Mouse (Mus musculus): Measurements from ENCODE around the gene Polr2b. TPM values are rescaled to one million over a fixed set of nuclear protein-coding genes. Genes with fewer than 3 reads are reported as not detected.

Polr2b gene
- polyA plus RNA-seq, 1 experiment from 2014 or later, result 62.5 TPM

DNA sequence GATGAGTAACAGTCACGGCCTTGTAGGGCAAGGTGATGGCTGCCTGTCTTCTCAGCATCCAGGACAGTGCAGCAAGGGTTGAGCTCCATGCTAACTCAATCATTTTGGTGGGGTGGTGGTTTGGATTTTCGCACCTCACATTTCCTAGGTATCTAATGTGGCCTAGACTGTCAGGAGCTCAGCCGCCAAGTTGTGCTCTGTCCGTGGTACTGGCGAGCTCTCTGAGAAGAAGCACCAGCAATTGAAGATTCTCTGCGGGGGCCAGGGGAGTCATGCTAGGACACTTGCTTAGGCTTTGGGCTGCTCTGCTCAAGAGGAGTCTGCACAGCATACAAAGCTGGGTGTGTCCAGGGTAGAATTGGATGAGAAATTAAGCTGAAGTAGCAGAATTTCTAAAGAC, 22.0 kb upstream of the Polr2b start:
- H3K27me3 ChIP-seq (ENCODE audit: control insufficient read depth, insufficient read depth, low read depth, low read length), result no peaks in the 10 kb centered on the region
- no peak overlapping the region for H3K9ac ChIP-seq (ENCODE audit: low read depth, low read length)
- H3K9me3 ChIP-seq (replicated peaks; ENCODE audit: control insufficient read depth, low read length, poor library complexity, severe bottlenecking), result no peaks in the 10 kb centered on the region
- H3K4me1 ChIP-seq (ENCODE audit: control insufficient read depth, insufficient read depth, low read length), result no peaks in the 10 kb centered on the region
- no peak for ATAC-seq
- H3K27ac ChIP-seq (ENCODE audit: low read length), result no peak overlapping the region
- 90% methylated on average over 6 of the region's 6 CpGs for WGBS
- H3K4me2 ChIP-seq (ENCODE audit: low read length), result no peak overlapping the region
- H3K4me3 ChIP-seq (ENCODE audit: low read depth, low read length), result no peak overlapping the region
- H3K36me3 ChIP-seq (ENCODE audit: control insufficient read depth, insufficient read depth, low read length), result peaks cover 10% of the 10 kb centered on the region

GRCm38 (mm10) chr5:77289686-77290085, 20.3 kb upstream of the Polr2b start:
- H3K9me3 ChIP-seq (replicated peaks; ENCODE audit: control insufficient read depth, low read length, poor library complexity, severe bottlenecking), result no peaks in the 10 kb centered on the region
- WGBS, result 93% methylated on average over 8 of the region's 8 CpGs
- no peak overlapping the region for H3K9ac ChIP-seq (ENCODE audit: low read depth, low read length)
- ATAC-seq, result no peak
- no peaks in the 10 kb centered on the region for H3K4me1 ChIP-seq (ENCODE audit: control insufficient read depth, insufficient read depth, low read length)
- no peaks in the 10 kb centered on the region for H3K27me3 ChIP-seq (ENCODE audit: control insufficient read depth, insufficient read depth, low read depth, low read length)
- peaks cover 22% of the 10 kb centered on the region for H3K36me3 ChIP-seq (ENCODE audit: control insufficient read depth, insufficient read depth, low read length)
- H3K27ac ChIP-seq (ENCODE audit: low read length), result no peak overlapping the region
- no peak overlapping the region for H3K4me3 ChIP-seq (ENCODE audit: low read depth, low read length)
- no peak overlapping the region for H3K4me2 ChIP-seq (ENCODE audit: low read length)

DNA sequence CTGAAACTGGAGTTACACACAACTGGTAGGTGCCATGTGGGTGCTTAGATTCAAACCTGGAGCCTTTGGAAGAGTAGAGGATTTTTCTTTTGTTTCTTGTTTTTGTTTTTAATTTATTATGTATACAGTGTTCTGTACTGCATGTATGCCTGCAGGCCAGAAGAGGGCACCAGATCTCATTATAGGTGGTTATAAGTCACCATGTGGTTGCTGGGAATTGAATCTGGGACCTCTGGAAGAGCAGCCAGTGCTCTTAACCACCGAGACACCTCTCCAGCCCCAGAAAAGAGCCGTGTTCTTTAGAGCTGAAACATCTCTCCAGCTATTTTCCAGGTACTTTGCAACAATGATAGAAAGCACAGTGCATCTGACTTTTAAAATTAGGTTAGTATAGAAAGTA, 19.3 kb upstream of the Polr2b start:
- WGBS, result 96% methylated on average over 2 of the region's 2 CpGs
- Histone ChIP-seq H3K9ac (ENCODE audit: low read depth, low read length) (no peak overlapping the region), H3K4me1 (ENCODE audit: control insufficient read depth, insufficient read depth, low read length) (no peaks in the 10 kb centered on the region), H3K27ac (ENCODE audit: low read length) (no peak overlapping the region), H3K4me3 (ENCODE audit: low read depth, low read length) (no peak overlapping the region), H3K4me2 (ENCODE audit: low read length) (no peak overlapping the region), H3K9me3 (replicated peaks; ENCODE audit: control insufficient read depth, low read length, poor library complexity, severe bottlenecking) (no peaks in the 10 kb centered on the region), H3K27me3 (ENCODE audit: control insufficient read depth, insufficient read depth, low read depth, low read length) (no peaks in the 10 kb centered on the region), H3K36me3 (ENCODE audit: control insufficient read depth, insufficient read depth, low read length) (peaks cover 24% of the 10 kb centered on the region)
- ATAC-seq, result no peak

GRCm38 (mm10) chr5:77292803-77293522, 17.0 kb upstream of the Polr2b start:
- Histone ChIP-seq H3K4me2 (ENCODE audit: low read length) (no peak overlapping the region), H3K4me3 (ENCODE audit: low read depth, low read length) (no peak overlapping the region), H3K36me3 (ENCODE audit: control insufficient read depth, insufficient read depth, low read length) (peaks cover 32% of the 10 kb centered on the region), H3K4me1 (ENCODE audit: control insufficient read depth, insufficient read depth, low read length) (no peaks in the 10 kb centered on the region), H3K9me3 (replicated peaks; ENCODE audit: control insufficient read depth, low read length, poor library complexity, severe bottlenecking) (no peaks in the 10 kb centered on the region), H3K9ac (ENCODE audit: low read depth, low read length) (no peak overlapping the region), H3K27me3 (ENCODE audit: control insufficient read depth, insufficient read depth, low read depth, low read length) (no peaks in the 10 kb centered on the region), H3K27ac (ENCODE audit: low read length) (no peak overlapping the region)
- no peak for ATAC-seq
- WGBS, result 93% methylated on average over 7 of the region's 7 CpGs

GRCm38 (mm10) chr5:77299486-77299885, 10.5 kb upstream of the Polr2b start:
- WGBS, result 95% methylated on average over 2 of the region's 2 CpGs

DNA sequence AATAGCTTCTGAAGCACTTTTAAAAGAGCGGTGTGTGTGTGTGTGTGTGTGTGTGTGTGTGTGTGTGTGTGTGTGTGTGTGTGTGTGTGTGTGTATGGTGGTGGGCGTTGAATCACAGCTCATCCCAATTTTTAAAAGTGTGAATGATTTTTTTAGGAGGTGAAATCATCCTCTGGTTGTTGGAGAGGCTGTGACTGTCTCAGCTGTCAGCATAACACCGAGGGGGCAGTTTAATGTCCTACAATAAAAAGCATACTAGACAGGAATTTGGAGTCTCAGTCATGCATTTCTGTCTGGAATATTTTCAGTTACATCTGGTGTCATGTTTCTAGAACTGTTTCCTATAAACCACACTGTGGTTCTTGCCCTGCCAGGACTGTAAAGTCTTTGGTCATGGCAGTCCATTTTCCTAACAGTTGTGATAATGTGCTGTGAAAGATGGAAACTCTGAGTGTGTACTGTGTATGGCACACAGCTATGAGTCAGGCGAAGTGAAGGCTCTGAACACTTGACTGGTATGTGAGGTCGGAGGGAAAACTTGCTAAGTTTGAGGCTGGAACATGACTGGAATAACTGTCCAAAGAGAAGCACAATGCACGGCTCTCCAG, 8.5 kb upstream of the Polr2b start:
- Histone ChIP-seq H3K9me3 (replicated peaks; ENCODE audit: control insufficient read depth, low read length, poor library complexity, severe bottlenecking) (no peaks in the 10 kb centered on the region), H3K4me3 (ENCODE audit: low read depth, low read length) (no peak overlapping the region), H3K36me3 (ENCODE audit: control insufficient read depth, insufficient read depth, low read length) (peaks cover 30% of the 10 kb centered on the region), H3K4me2 (ENCODE audit: low read length) (no peak overlapping the region), H3K4me1 (ENCODE audit: control insufficient read depth, insufficient read depth, low read length) (no peaks in the 10 kb centered on the region), H3K27me3 (ENCODE audit: control insufficient read depth, insufficient read depth, low read depth, low read length) (no peaks in the 10 kb centered on the region), H3K27ac (ENCODE audit: low read length) (no peak overlapping the region), H3K9ac (ENCODE audit: low read depth, low read length) (no peak overlapping the region)
- ATAC-seq, result no peak
- 97% methylated on average over 6 of the region's 6 CpGs for WGBS

More at GRCm38 (mm10) chr5:77299486-77299885, 10.5 kb upstream of the Polr2b start:
- Histone ChIP-seq H3K9ac (ENCODE audit: low read depth, low read length) (no peak overlapping the region), H3K27me3 (ENCODE audit: control insufficient read depth, insufficient read depth, low read depth, low read length) (no peaks in the 10 kb centered on the region), H3K9me3 (replicated peaks; ENCODE audit: control insufficient read depth, low read length, poor library complexity, severe bottlenecking) (no peaks in the 10 kb centered on the region), H3K4me3 (ENCODE audit: low read depth, low read length) (no peak overlapping the region), H3K4me2 (ENCODE audit: low read length) (no peak overlapping the region), H3K4me1 (ENCODE audit: control insufficient read depth, insufficient read depth, low read length) (no peaks in the 10 kb centered on the region), H3K27ac (ENCODE audit: low read length) (no peak overlapping the region), H3K36me3 (ENCODE audit: control insufficient read depth, insufficient read depth, low read length) (peaks cover 26% of the 10 kb centered on the region)
- no peak for ATAC-seq

DNA sequence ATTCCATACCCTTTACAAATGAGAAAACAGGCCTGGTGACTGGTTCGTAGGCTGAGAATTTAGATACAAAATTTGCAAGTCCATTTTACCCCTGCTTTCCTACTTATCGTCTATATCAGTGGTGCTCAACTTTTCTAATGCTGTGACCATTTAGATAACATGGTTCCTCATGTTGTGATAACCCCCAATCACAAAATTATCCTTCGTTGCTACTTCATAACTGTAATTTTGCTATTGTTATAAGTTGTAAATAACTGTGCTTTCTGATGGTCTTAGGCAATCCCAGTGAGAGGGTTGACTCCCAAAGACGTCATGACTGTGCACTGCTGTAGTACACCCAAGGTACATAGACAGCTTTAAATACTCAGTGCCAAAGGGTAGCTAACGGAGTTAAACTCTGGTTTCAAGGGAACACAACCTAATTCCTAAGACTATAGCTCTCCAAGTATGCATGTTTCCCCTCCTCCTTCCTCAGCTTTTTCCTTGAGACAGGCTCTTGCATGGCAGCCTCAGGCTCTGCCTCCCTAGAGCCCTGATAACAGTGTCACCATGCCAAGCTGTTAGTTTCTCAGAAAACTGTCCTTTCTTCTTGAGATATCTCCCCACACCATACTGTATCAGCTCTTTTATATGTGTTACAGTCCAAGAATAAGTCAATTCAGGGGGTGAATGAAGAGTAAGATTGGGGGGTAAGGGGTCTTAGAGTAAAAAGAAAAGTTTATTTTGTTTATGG, 2.0 kb upstream of the Polr2b start:
- ATAC-seq, result no peak
- 78% methylated on average over 5 of the region's 5 CpGs for WGBS
- peak overlapping the region; percentile 99 for H3K4me2 ChIP-seq (ENCODE audit: low read length)

GRCm38 (mm10) chr5:77309051-77309906, 668 bp upstream of the Polr2b start:
- Histone ChIP-seq H3K27ac (ENCODE audit: low read length) (peak overlapping the region; percentile 90), H3K9ac (ENCODE audit: low read depth, low read length) (peak overlapping the region; percentile 82), H3K36me3 (ENCODE audit: control insufficient read depth, insufficient read depth, low read length) (peaks cover 11% of the 10 kb centered on the region; the same call in 1 of the 2 replicates), H3K4me2 (ENCODE audit: low read length) (peak overlapping the region; percentile 99), H3K4me3 (ENCODE audit: low read depth, low read length) (peak overlapping the region; percentile 76), H3K9me3 (replicated peaks; ENCODE audit: control insufficient read depth, low read length, poor library complexity, severe bottlenecking) (no peaks in the 10 kb centered on the region), H3K27me3 (ENCODE audit: control insufficient read depth, insufficient read depth, low read depth, low read length) (no peaks in the 10 kb centered on the region), H3K4me1 (ENCODE audit: control insufficient read depth, insufficient read depth, low read length) (peaks cover 22% of the 10 kb centered on the region)
- ATAC-seq, result peak; percentile 37
- WGBS, result 0% methylated on average over 74 of the region's 76 CpGs

More for the DNA sequence above, 2.0 kb upstream of the Polr2b start:
- Histone ChIP-seq H3K4me3 (ENCODE audit: low read depth, low read length) (peak overlapping the region; percentile 76), H3K27me3 (ENCODE audit: control insufficient read depth, insufficient read depth, low read depth, low read length) (no peaks in the 10 kb centered on the region), H3K9ac (ENCODE audit: low read depth, low read length) (0 out of 2 replicates have a peak overlapping the region, but pooled peaks have one; percentile 13), H3K36me3 (ENCODE audit: control insufficient read depth, insufficient read depth, low read length) (peaks cover 11% of the 10 kb centered on the region; the same call in 1 of the 2 replicates), H3K9me3 (replicated peaks; ENCODE audit: control insufficient read depth, low read length, poor library complexity, severe bottlenecking) (no peaks in the 10 kb centered on the region), H3K4me1 (ENCODE audit: control insufficient read depth, insufficient read depth, low read length) (peaks cover 22% of the 10 kb centered on the region), H3K27ac (ENCODE audit: low read length) (no peak overlapping the region)

Measured in midbrain, embryonic 16.5 days (tissue).